Mouse (Mus musculus): Measurements from ENCODE around the gene Ube2v1.

- TF ChIP-seq CHD2 (IDR thresholded peaks at IDR 0.05; ENCODE audit: low read depth, low read length) (no peak), ZC3H11A (IDR thresholded peaks at IDR 0.05; ENCODE audit: borderline replicate concordance, low read depth, low read length) (no peak)
Measured at GRCm38 (mm10) chr2:167633537-167633872, 1.6 kb upstream of the Ube2v1 start.
